Mouse (Mus musculus) ES-Bruce4 (cell line): ENCODE results near the gene Iqce. TPM values are rescaled to one million over a fixed set of nuclear protein-coding genes. Genes with fewer than 3 reads are reported as not detected.

Experiments
- H3K27ac ChIP-seq: 2 replicates; pipeline ENCODE4 v1.5.1; 2012; ENCODE audit warnings: low read length, inconsistent platforms; ENCODE audit not compliant: insufficient read depth
- H3K27me3 ChIP-seq: 2 replicates; pipeline ENCODE4 v1.6.1; 2012; ENCODE audit warnings: mild to moderate bottlenecking, low read length, inconsistent platforms; ENCODE audit not compliant: control insufficient read depth, poor library complexity, insufficient read depth, severe bottlenecking
- H3K36me3 ChIP-seq: 2 replicates; pipeline ENCODE4 v1.6.1; 2012; ENCODE audit warnings: inconsistent platforms, mild to moderate bottlenecking, low read length, moderate library complexity; ENCODE audit not compliant: control insufficient read depth, poor library complexity, insufficient read depth, severe bottlenecking
- H3K4me1 ChIP-seq: one replicate; pipeline ENCODE4 v1.8.1; 2011; ENCODE audit warnings: low read length; ENCODE audit not compliant: control insufficient read depth, insufficient read depth
- H3K4me3 ChIP-seq: 2 replicates; pipeline ENCODE4 v1.5.1; 2011; ENCODE audit warnings: low read depth, mild to moderate bottlenecking, low read length
- H3K9ac ChIP-seq: 2 replicates; pipeline ENCODE4 v1.6.1; 2012; ENCODE audit warnings: low read depth, mild to moderate bottlenecking, inconsistent platforms; ENCODE audit not compliant: poor library complexity, severe bottlenecking
- H3K9me3 ChIP-seq: replicated peaks from 2 replicates; pipeline ENCODE4 v1.6.1; 2012; ENCODE audit warnings: mild to moderate bottlenecking, low read length, inconsistent platforms; ENCODE audit not compliant: control insufficient read depth, poor library complexity, insufficient read depth, severe bottlenecking
- CTCF ChIP-seq: IDR thresholded peaks from one replicate; pipeline ENCODE4 v1.8.1; 2011; ENCODE audit warnings: low read depth, low read length
- EP300 ChIP-seq: IDR thresholded peaks from 2 replicates; pipeline ENCODE4 v1.6.1; 2011; ENCODE audit warnings: low read depth, low read length; ENCODE audit not compliant: insufficient read depth
- POLR2A ChIP-seq: IDR thresholded peaks from one replicate; pipeline ENCODE4 v1.8.1; 2011; ENCODE audit warnings: low read length; ENCODE audit not compliant: insufficient read depth
- polyA plus RNA-seq: library from polyadenylated mRNA; stranded (reverse); fragments of >200 nt; gene quantifications from 2 replicates; pipeline ENCODE4 v1.2.4, GENCODE M21; 2011; ENCODE audit warnings: low read depth; ENCODE audit not compliant: missing spikeins, insufficient read depth, insufficient read length

Iqce gene
- 11.0 and 16.9 TPM in 2 replicates for polyA plus RNA-seq

DNA sequence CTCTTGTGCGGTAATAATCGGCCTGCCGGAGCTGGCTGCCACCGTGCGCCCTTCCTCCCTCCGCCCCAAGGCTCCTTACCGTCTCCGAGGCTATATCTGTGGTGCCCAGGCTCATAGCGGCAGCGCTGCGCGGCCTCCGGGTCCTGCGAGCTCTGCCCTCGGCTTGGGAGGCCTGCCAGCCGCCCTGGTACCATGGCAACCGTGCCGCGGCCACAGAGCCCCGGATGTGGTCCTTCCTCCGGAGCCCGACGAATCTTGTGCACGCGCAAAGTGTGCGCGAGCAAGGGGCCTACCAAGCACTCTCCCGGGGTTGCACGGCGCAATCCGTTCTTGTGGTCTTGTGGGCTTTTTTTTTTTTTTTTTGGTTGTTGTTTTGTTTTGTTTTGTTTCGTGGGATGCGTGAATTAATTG lies at the start of gene Iqce:
Iqce (minus strand) TSS at position 276 of the 411 bp plus-strand sequence.
- Histone ChIP-seq H3K9ac (peak within 1 kb of the TSS; percentile 45), H3K27me3 (no peaks in the 10 kb centered on the region), H3K4me1 (peaks cover 3% of the 10 kb centered on the region), H3K4me3 (peak within 1 kb of the TSS; percentile 90), H3K9me3 (no peaks in the 10 kb centered on the region), H3K27ac (peak within 1 kb of the TSS; percentile 56), H3K36me3 (no peaks in the 10 kb centered on the region)
- no peak for TF ChIP-seq CTCF
- TF ChIP-seq EP300, result no peak
- peak; percentile 36 for TF ChIP-seq POLR2A

GRCm38 (mm10) chr5:140750925-140751324 lies 48.7 kb upstream of the Iqce start:
- H3K4me1 ChIP-seq, result no peaks in the 10 kb centered on the region
- H3K9ac ChIP-seq, result no peak overlapping the region
- H3K4me3 ChIP-seq, result no peak overlapping the region
- H3K27me3 ChIP-seq, result no peaks in the 10 kb centered on the region
- no peak for TF ChIP-seq POLR2A
- TF ChIP-seq CTCF, result peak; percentile 19
- no peak for TF ChIP-seq EP300
- no peak overlapping the region for H3K27ac ChIP-seq
- H3K9me3 ChIP-seq, result no peaks in the 10 kb centered on the region
- H3K36me3 ChIP-seq, result no peaks in the 10 kb centered on the region

GRCm38 (mm10) chr5:140749062-140749875 lies 47.1 kb upstream of the Iqce start:
- Histone ChIP-seq H3K27ac (no peak overlapping the region), H3K9ac (peak overlapping the region; percentile 29; the same call in 1 of the 2 replicates), H3K36me3 (no peaks in the 10 kb centered on the region), H3K9me3 (no peaks in the 10 kb centered on the region), H3K27me3 (no peaks in the 10 kb centered on the region), H3K4me1 (no peaks in the 10 kb centered on the region), H3K4me3 (peak overlapping the region; percentile 65)
- 0 out of 2 replicates have a peak, but pooled peaks have one; percentile 10 for TF ChIP-seq EP300
- TF ChIP-seq POLR2A, result no peak
- peak; percentile 93 for TF ChIP-seq CTCF

GRCm38 (mm10) chr5:140748425-140748824 lies 46.2 kb upstream of the Iqce start:
- no peak for TF ChIP-seq CTCF
- TF ChIP-seq EP300, result no peak
- TF ChIP-seq POLR2A, result no peak
- Histone ChIP-seq H3K9ac (no peak overlapping the region), H3K4me1 (no peaks in the 10 kb centered on the region), H3K36me3 (no peaks in the 10 kb centered on the region), H3K9me3 (no peaks in the 10 kb centered on the region), H3K4me3 (no peak overlapping the region), H3K27me3 (no peaks in the 10 kb centered on the region), H3K27ac (no peak overlapping the region)

DNA sequence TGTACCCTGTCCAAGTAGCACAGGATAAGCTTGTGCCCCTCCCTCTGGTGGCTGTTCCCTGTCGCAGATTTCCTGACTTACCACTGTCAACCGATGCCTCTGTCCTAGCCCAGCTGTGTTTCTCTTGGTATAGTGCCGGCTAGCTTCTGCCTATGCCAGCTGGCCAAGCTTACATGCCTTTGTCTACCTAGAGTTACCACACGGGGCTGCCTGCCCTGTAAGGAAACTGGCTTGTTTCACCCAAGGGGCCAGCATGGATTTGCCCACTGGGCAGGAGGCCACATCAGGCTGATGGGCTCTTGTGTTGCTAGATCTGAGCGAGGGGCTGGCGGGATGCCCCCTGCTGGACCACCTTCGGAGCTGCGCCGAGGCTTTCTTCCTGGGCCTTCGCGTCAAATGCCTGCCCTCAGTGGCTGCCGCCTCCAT lies 41.5 kb upstream of the Iqce start:
- 0 out of 2 replicates have a peak overlapping the region, but pooled peaks have one; percentile 43 for H3K4me3 ChIP-seq

GRCm38 (mm10) chr5:140741877-140742276 lies 39.7 kb upstream of the Iqce start:
- no peaks in the 10 kb centered on the region for H3K4me1 ChIP-seq
- H3K9ac ChIP-seq, result no peak overlapping the region
- TF ChIP-seq EP300, result no peak
- TF ChIP-seq CTCF, result peak; percentile 1
- TF ChIP-seq POLR2A, result no peak
- H3K27ac ChIP-seq, result no peak overlapping the region
- no peaks in the 10 kb centered on the region for H3K36me3 ChIP-seq
- H3K4me3 ChIP-seq, result no peak overlapping the region
- no peaks in the 10 kb centered on the region for H3K27me3 ChIP-seq
- H3K9me3 ChIP-seq, result no peaks in the 10 kb centered on the region

More for the DNA sequence above, 41.5 kb upstream of the Iqce start:
- Histone ChIP-seq H3K36me3 (no peaks in the 10 kb centered on the region), H3K4me1 (no peaks in the 10 kb centered on the region), H3K9me3 (no peaks in the 10 kb centered on the region), H3K27me3 (no peaks in the 10 kb centered on the region), H3K27ac (no peak overlapping the region), H3K9ac (0 out of 2 replicates have a peak overlapping the region, but pooled peaks have one; percentile 26)
- TF ChIP-seq CTCF (peak; percentile 61), EP300 (no peak)
